8 mouse cellular contexts compared by ENCODE assay signal in genomic region chr9:20545151-20545550, GRCm38 (mm10). TPM values are rescaled to one million over a fixed set of nuclear protein-coding genes. Genes with fewer than 3 reads are reported as not detected.
DNase-seq lines count a peak whose midpoint lies in the region; ATAC-seq and TF ChIP-seq lines count a peak whose summit lies in the region.

No protein-coding gene starts in this region.

- peak overlapping the region; percentile 92 for H3K27ac ChIP-seq in layer of hippocampus, adult 2 months
- peak overlapping the region; percentile 82 for H3K27ac ChIP-seq in heart, embryonic 12.5 days (ENCODE audit: poor library complexity, severe bottlenecking)
- H3K27ac ChIP-seq in kidney, embryonic 16.5 days (ENCODE audit: low read length), result peak overlapping the region; percentile 90

- peak overlapping the region; percentile 63 for H3K4me3 ChIP-seq in layer of hippocampus, adult 2 months
- H3K4me3 ChIP-seq in heart, embryonic 12.5 days, result peak overlapping the region; percentile 54
- peak overlapping the region; percentile 54 for H3K4me3 ChIP-seq in kidney, embryonic 16.5 days (ENCODE audit: low read length)

- H3K27me3 ChIP-seq in heart, embryonic 12.5 days (replicated peaks), result peaks cover 3% of the 10 kb centered on the region; the same call in 1 of the 2 replicates
- no peaks in the 10 kb centered on the region for H3K27me3 ChIP-seq in kidney, embryonic 16.5 days (ENCODE audit: insufficient read depth, low read length)

- no peaks in the 10 kb centered on the region for H3K9me3 ChIP-seq in heart, embryonic 12.5 days (replicated peaks)
- H3K9me3 ChIP-seq in kidney, embryonic 16.5 days (ENCODE audit: low read length), result no peaks in the 10 kb centered on the region

- peak in 1 of 2 experiments; percentile 28 for DNase-seq in layer of hippocampus, adult 2 months (ENCODE audit: low spot score in 2 of 2)
- DNase-seq in layer of hippocampus, postnatal 36 days, result no peak
- DNase-seq in cerebellum, postnatal 36 days, result peak; percentile 27 to 42
- DNase-seq in right cerebral cortex, adult 18-20 months, result no peak
- no peak for DNase-seq in gastrocnemius, postnatal 25 days

- no peaks in the 10 kb centered on the region for H3K36me3 ChIP-seq in heart, embryonic 12.5 days
- no peaks in the 10 kb centered on the region for H3K36me3 ChIP-seq in kidney, embryonic 16.5 days (ENCODE audit: insufficient read depth, low read length)

- no peak for ATAC-seq in heart, embryonic 12.5 days (ENCODE audit: insufficient number of reproducible peaks, low FRiP score)
- ATAC-seq in kidney, embryonic 16.5 days (ENCODE audit: low FRiP score, low TSS enrichment), result peak; percentile 47; the same call in 1 of the 2 replicates
- peak; percentile 51 for ATAC-seq in megakaryocyte, adult 5-6 weeks (ENCODE audit: poor library complexity, severe bottlenecking)

- TF ChIP-seq CTCF in layer of hippocampus, adult 2 months (conservative IDR thresholded peaks at IDR 0.05), result peak; percentile 74

- no peak overlapping the region for H3K9ac ChIP-seq in heart, embryonic 12.5 days
- H3K9ac ChIP-seq in kidney, embryonic 16.5 days (replicated peaks; ENCODE audit: low read length), result peak overlapping the region; percentile 78

- 14% methylated on average over 8 of the region's 8 CpGs for WGBS in heart, embryonic 12.5 days
- WGBS in kidney, embryonic 16.5 days, result 25% methylated on average over 8 of the region's 8 CpGs

- H3K4me2 ChIP-seq in heart, embryonic 12.5 days, result peak overlapping the region; percentile 85
- peak overlapping the region; percentile 87 for H3K4me2 ChIP-seq in kidney, embryonic 16.5 days (replicated peaks; ENCODE audit: low read depth, low read length)

- H3K4me1 ChIP-seq in heart, embryonic 12.5 days (replicated peaks), result no peaks in the 10 kb centered on the region
- no peaks in the 10 kb centered on the region for H3K4me1 ChIP-seq in kidney, embryonic 16.5 days (ENCODE audit: insufficient read depth, low read length)

RNA-seq across cellular contexts. Expression of gene Zfp266, which starts 23.9 kb away (rescaled TPM):
- total RNA-seq in layer of hippocampus, adult 2 months (2021), result 10 to 100 TPM; 39.8 to 45.1 TPM
- total RNA-seq in layer of hippocampus, postnatal 36 days (2021), result 10 to 100 TPM; 44.3 to 45.1 TPM
- 62.1 and 62.2 TPM in 2 replicates for polyA plus RNA-seq in heart, embryonic 12.5 days (2016; fragmentation: Nextera tagmentation; extraction: Ambion mirVana)
- polyA plus RNA-seq in kidney, embryonic 16.5 days (2015; fragmentation: Nextera tagmentation; extraction: Ambion mirVana), result 98.3 and 108 TPM in 2 replicates
- total RNA-seq in megakaryocyte, adult 5-6 weeks (2015), result 20.8 and 24.3 TPM in 2 replicates
- 21.0 and 22.8 TPM in 2 replicates for total RNA-seq in megakaryocyte, adult 5-6 weeks (2017)
- 10 to 100 TPM; 14.2 to 14.7 TPM for total RNA-seq in gastrocnemius, postnatal 25 days (2021)

RNA-seq across cellular contexts. Expression of gene Zfp846, which starts 35.9 kb away (rescaled TPM):
- total RNA-seq in layer of hippocampus, adult 2 months (2021), result 10 to 100 TPM; 19.8 to 22.9 TPM
- 10 to 100 TPM; 23.9 to 24.8 TPM for total RNA-seq in layer of hippocampus, postnatal 36 days (2021)
- 10.1 and 10.7 TPM in 2 replicates for polyA plus RNA-seq in heart, embryonic 12.5 days (2016; fragmentation: Nextera tagmentation; extraction: Ambion mirVana)
- polyA plus RNA-seq in kidney, embryonic 16.5 days (2015; fragmentation: Nextera tagmentation; extraction: Ambion mirVana), result 17.5 and 18.3 TPM in 2 replicates
- 11.7 and 12.8 TPM in 2 replicates for total RNA-seq in megakaryocyte, adult 5-6 weeks (2015)
- 7.0 and 8.0 TPM in 2 replicates for total RNA-seq in megakaryocyte, adult 5-6 weeks (2017)
- 1 to 10 TPM; 3.0 to 3.6 TPM for total RNA-seq in gastrocnemius, postnatal 25 days (2021)

RNA-seq across cellular contexts. Expression of gene Zfp426, which starts 52.6 kb away (rescaled TPM):
- 10 to 100 TPM; 23.9 to 29.3 TPM for total RNA-seq in layer of hippocampus, adult 2 months (2021)
- total RNA-seq in layer of hippocampus, postnatal 36 days (2021), result 10 to 100 TPM; 25.2 to 32.8 TPM
- 12.4 and 14.0 TPM in 2 replicates for polyA plus RNA-seq in heart, embryonic 12.5 days (2016; fragmentation: Nextera tagmentation; extraction: Ambion mirVana)
- 23.1 and 26.7 TPM in 2 replicates for polyA plus RNA-seq in kidney, embryonic 16.5 days (2015; fragmentation: Nextera tagmentation; extraction: Ambion mirVana)
- 18.6 and 22.3 TPM in 2 replicates for total RNA-seq in megakaryocyte, adult 5-6 weeks (2015)
- 20.8 and 23.6 TPM in 2 replicates for total RNA-seq in megakaryocyte, adult 5-6 weeks (2017)
- total RNA-seq in gastrocnemius, postnatal 25 days (2021), result 1 to 10 TPM; 7.0 to 7.8 TPM

Comparison
In these comparisons a context has a peak if more than half of its experiments do, and no peak if none do; other contexts are left out.
1. DNase-seq: peak in cerebellum, postnatal 36 days (2 of 2); none in layer of hippocampus, postnatal 36 days (0 of 2), right cerebral cortex, adult 18-20 months (single experiment) and gastrocnemius, postnatal 25 days (single experiment).
2. Peak in every context shown above with its lines, with median percentiles within 50 percentile points of each other: H3K27ac ChIP-seq and H3K4me3 ChIP-seq.